Mouse (Mus musculus) small intestine, adult 2 months (tissue): ENCODE measurements around the gene Ercc4.

Experiments
- CTCF ChIP-seq: fragments of 200-500 bp; IDR thresholded peaks from 2 replicates; pipeline ENCODE4 v1.5.1; 2012; ENCODE audit warnings: low read depth, mild to moderate bottlenecking, control low read depth, inconsistent platforms, low read length, moderate library complexity, mixed read lengths; ENCODE audit not compliant: insufficient replicate concordance, insufficient read length; ENCODE audit errors: extremely low read depth
- POLR2A ChIP-seq: fragments of 200-500 bp; IDR thresholded peaks from 2 replicates; pipeline ENCODE4 v1.6.1; 2012; ENCODE audit warnings: low read depth, mild to moderate bottlenecking, control low read depth, inconsistent platforms, low read length, moderate library complexity

DNA sequence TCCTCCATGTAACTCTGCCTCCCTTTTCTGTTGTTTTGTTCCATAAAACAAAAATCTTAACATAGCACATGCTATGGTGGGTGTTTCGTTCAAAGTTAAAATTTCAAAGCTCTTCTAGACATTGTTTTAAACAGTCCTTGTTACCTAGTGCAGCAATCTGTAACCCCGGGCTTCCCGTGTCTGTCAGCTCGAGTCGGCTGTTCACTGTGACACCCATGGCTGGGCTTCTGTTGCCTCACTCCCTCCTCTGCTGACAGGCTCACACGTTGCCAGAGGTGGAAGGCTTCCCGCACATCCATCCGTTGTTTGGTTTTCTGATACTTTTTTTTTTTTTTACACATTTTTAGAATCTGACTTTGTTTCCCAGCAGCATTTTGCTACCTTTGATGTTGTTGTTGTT, 40.5 kb downstream of the Ercc4 start:
- TF ChIP-seq CTCF (no peak), POLR2A (no peak)
